Comparison of ENCODE assay signal across 22 mouse cellular contexts in the genomic region with DNA sequence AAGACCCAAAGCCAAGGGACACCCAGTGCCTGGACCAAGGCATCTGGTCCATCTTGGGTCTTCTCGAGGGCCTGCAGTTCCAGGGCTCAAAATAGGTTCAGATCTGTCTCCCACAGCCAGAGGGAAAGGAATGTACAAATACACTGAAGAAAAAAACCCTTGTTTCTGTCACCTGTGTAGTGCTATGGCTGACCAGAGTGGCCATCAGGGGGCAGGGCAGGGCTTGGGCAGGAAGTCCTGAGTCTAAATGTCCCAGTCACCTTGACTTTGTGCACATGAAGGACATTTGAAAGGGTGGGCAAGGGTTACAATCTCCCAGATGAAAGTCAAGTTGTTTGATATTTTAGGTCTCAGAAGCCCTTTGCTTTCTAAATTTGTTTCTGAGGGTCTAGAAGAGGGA. TPM values are rescaled to one million over a fixed set of nuclear protein-coding genes. Genes with fewer than 3 reads are reported as not detected.
DNase-seq lines count a peak whose midpoint lies in the region; ATAC-seq and TF ChIP-seq lines count a peak whose summit lies in the region.
"Had no signal": no experiment of that assay in that cellular context is flagged by ENCODE, and none has a peak within 500 bp of the region (broad histone marks: within the 10 kb centered on the region; RNA-seq: fewer than 3 reads in every experiment).

No protein-coding gene starts in this region.

- TF ChIP-seq CTCF in intestine, postnatal 0 days (IDR thresholded peaks at IDR 0.05; ENCODE audit: low read depth) = peak; percentile 32; the same call in 1 of the 2 replicates
- TF ChIP-seq CTCF in liver, adult 2 months (IDR thresholded peaks at IDR 0.05; ENCODE audit: low read depth, low read length) = peak; percentile 48
- TF ChIP-seq CTCF in small intestine, adult 2 months (IDR thresholded peaks at IDR 0.05; ENCODE audit: extremely low read depth, insufficient read length, insufficient replicate concordance, low read depth, low read length) = peak; percentile 9; the same call in 1 of the 2 replicates

- H3K79me2 ChIP-seq in liver, adult 2 months (ENCODE audit: control insufficient read depth, insufficient read depth, low read length) = no peaks in the 10 kb centered on the region

- TF ChIP-seq POLR2A in liver, adult 2 months (IDR thresholded peaks at IDR 0.05; ENCODE audit: extremely low read depth, insufficient read depth, low read length) = no peak
- no peak for TF ChIP-seq POLR2A in small intestine, adult 2 months (IDR thresholded peaks at IDR 0.05; ENCODE audit: low read depth, low read length)

- no peaks in the 10 kb centered on the region for H3K27me3 ChIP-seq in intestine, postnatal 0 days (replicated peaks; ENCODE audit: control insufficient read depth, insufficient read depth, low read length)
- H3K27me3 ChIP-seq in intestine, embryonic 16.5 days (replicated peaks; ENCODE audit: control insufficient read depth, insufficient read depth, low read length) = no peaks in the 10 kb centered on the region
- no peaks in the 10 kb centered on the region for H3K27me3 ChIP-seq in liver, adult 2 months (ENCODE audit: control insufficient read depth, insufficient read depth, low read length)
- no peaks in the 10 kb centered on the region for H3K27me3 ChIP-seq in liver, embryonic 12.5 days (replicated peaks)
- no peaks in the 10 kb centered on the region for H3K27me3 ChIP-seq in small intestine, adult 2 months (ENCODE audit: control insufficient read depth, insufficient read depth, low read length)
- H3K27me3 ChIP-seq in forebrain, embryonic 11.5 days (ENCODE audit: control insufficient read depth, insufficient read depth, low read length) = no peaks in the 10 kb centered on the region
- H3K27me3 ChIP-seq: embryonic facial prominence, embryonic 12.5 days; limb, embryonic 13.5 days; megakaryocyte, embryonic 14.5 days; stomach, embryonic 15.5 days had no signal

- H3K36me3 ChIP-seq in intestine, postnatal 0 days (ENCODE audit: control insufficient read depth, insufficient read depth) = no peaks in the 10 kb centered on the region
- H3K36me3 ChIP-seq in intestine, embryonic 16.5 days (ENCODE audit: control insufficient read depth, insufficient read depth, low read length) = no peaks in the 10 kb centered on the region
- no peaks in the 10 kb centered on the region for H3K36me3 ChIP-seq in liver, adult 2 months (ENCODE audit: control insufficient read depth, insufficient read depth, low read length)
- H3K36me3 ChIP-seq in liver, embryonic 12.5 days = peaks cover 30% of the 10 kb centered on the region; the same call in 1 of the 2 replicates
- no peaks in the 10 kb centered on the region for H3K36me3 ChIP-seq in small intestine, adult 2 months (ENCODE audit: control insufficient read depth, insufficient read depth, low read length)
- no peaks in the 10 kb centered on the region for H3K36me3 ChIP-seq in forebrain, embryonic 11.5 days (ENCODE audit: control insufficient read depth, insufficient read depth, low read length)
- H3K36me3 ChIP-seq: embryonic facial prominence, embryonic 12.5 days; heart, embryonic 10.5 days; limb, embryonic 13.5 days; stomach, embryonic 15.5 days had no signal

- no peak for DNase-seq in liver, adult 2 months (ENCODE audit: extremely low read depth, low read depth, low spot score)
- DNase-seq in forebrain, embryonic 11.5 days (ENCODE audit: low spot score) = no peak
- DNase-seq: adrenal gland, adult 2 months; B cell, adult 2 months; cerebellum, adult 9-11 months; gastrocnemius, postnatal 36 days; heart, postnatal 10 days; kidney, postnatal 14 days; layer of hippocampus, adult 9-11 months; right cerebral cortex, postnatal 14 days; thymus, adult 2 months had no signal

- H3K9ac ChIP-seq in intestine, postnatal 0 days (ENCODE audit: low read depth, low read length) = no peak overlapping the region
- no peak overlapping the region for H3K9ac ChIP-seq in intestine, embryonic 16.5 days (ENCODE audit: low read depth, low read length)
- no peak overlapping the region for H3K9ac ChIP-seq in liver, adult 2 months (ENCODE audit: low read depth, low read length)
- no peak overlapping the region for H3K9ac ChIP-seq in liver, embryonic 12.5 days
- H3K9ac ChIP-seq in forebrain, embryonic 11.5 days (ENCODE audit: low read length) = no peak overlapping the region
- H3K9ac ChIP-seq: embryonic facial prominence, embryonic 12.5 days; limb, embryonic 13.5 days; stomach, embryonic 15.5 days had no signal

- no peak overlapping the region for H3K4me2 ChIP-seq in intestine, postnatal 0 days (replicated peaks; ENCODE audit: low read depth)
- no peak overlapping the region for H3K4me2 ChIP-seq in intestine, embryonic 16.5 days (ENCODE audit: low read depth, low read length)
- no peak overlapping the region for H3K4me2 ChIP-seq in liver, embryonic 12.5 days
- no peak overlapping the region for H3K4me2 ChIP-seq in forebrain, embryonic 11.5 days (ENCODE audit: low read depth, low read length, severe bottlenecking)
- H3K4me2 ChIP-seq: embryonic facial prominence, embryonic 12.5 days; limb, embryonic 13.5 days; stomach, embryonic 15.5 days had no signal

- H3K4me3 ChIP-seq in intestine, postnatal 0 days (ENCODE audit: low read depth, low read length) = no peak overlapping the region
- H3K4me3 ChIP-seq in intestine, embryonic 16.5 days (ENCODE audit: low read length) = no peak overlapping the region
- no peak overlapping the region for H3K4me3 ChIP-seq in liver, adult 2 months (ENCODE audit: insufficient read depth, low read depth, low read length)
- H3K4me3 ChIP-seq in liver, embryonic 12.5 days = no peak overlapping the region
- no peak overlapping the region for H3K4me3 ChIP-seq in small intestine, adult 2 months (ENCODE audit: low read depth, low read length)
- no peak overlapping the region for H3K4me3 ChIP-seq in forebrain, embryonic 11.5 days (ENCODE audit: low read depth, low read length)
- H3K4me3 ChIP-seq: embryonic facial prominence, embryonic 12.5 days; heart, embryonic 10.5 days; limb, embryonic 13.5 days; megakaryocyte, embryonic 14.5 days; stomach, embryonic 15.5 days had no signal

- 58% methylated on average over 1 of the region's 1 CpGs for WGBS in intestine, postnatal 0 days
- 61% methylated on average over 1 of the region's 1 CpGs for WGBS in intestine, embryonic 16.5 days
- WGBS in liver, adult 2 months = 64% methylated on average over 1 of the region's 1 CpGs
- 50% methylated on average over 1 of the region's 1 CpGs for WGBS in liver, embryonic 12.5 days (ENCODE audit: insufficient replicate concordance)
- 57% methylated on average over 1 of the region's 1 CpGs for WGBS in small intestine, adult 2 months
- 56% methylated on average over 1 of the region's 1 CpGs for WGBS in forebrain, embryonic 11.5 days

- H3K27ac ChIP-seq in intestine, postnatal 0 days (ENCODE audit: low read depth, low read length) = no peak overlapping the region
- H3K27ac ChIP-seq in intestine, embryonic 16.5 days (ENCODE audit: low read length) = no peak overlapping the region
- H3K27ac ChIP-seq in liver, adult 2 months (replicated peaks; ENCODE audit: insufficient read depth, low read depth, low read length) = no peak overlapping the region
- H3K27ac ChIP-seq in liver, embryonic 12.5 days = no peak overlapping the region
- no peak overlapping the region for H3K27ac ChIP-seq in small intestine, adult 2 months (ENCODE audit: insufficient read depth, low read depth, low read length)
- no peak overlapping the region for H3K27ac ChIP-seq in forebrain, embryonic 11.5 days (ENCODE audit: low read depth, low read length)
- H3K27ac ChIP-seq: embryonic facial prominence, embryonic 12.5 days; heart, embryonic 10.5 days; limb, embryonic 13.5 days; stomach, embryonic 15.5 days had no signal

- H3K4me1 ChIP-seq in intestine, postnatal 0 days (replicated peaks; ENCODE audit: control insufficient read depth, insufficient read depth, low read length) = no peaks in the 10 kb centered on the region
- no peaks in the 10 kb centered on the region for H3K4me1 ChIP-seq in intestine, embryonic 16.5 days (ENCODE audit: control insufficient read depth, insufficient read depth, low read length)
- H3K4me1 ChIP-seq in liver, adult 2 months (ENCODE audit: control insufficient read depth, insufficient read depth, low read length) = no peaks in the 10 kb centered on the region
- H3K4me1 ChIP-seq in liver, embryonic 12.5 days = no peaks in the 10 kb centered on the region
- no peaks in the 10 kb centered on the region for H3K4me1 ChIP-seq in small intestine, adult 2 months (ENCODE audit: control insufficient read depth, insufficient read depth, insufficient read length, low read length)
- no peaks in the 10 kb centered on the region for H3K4me1 ChIP-seq in forebrain, embryonic 11.5 days (replicated peaks; ENCODE audit: control insufficient read depth, insufficient read depth, low read length)
- H3K4me1 ChIP-seq: embryonic facial prominence, embryonic 12.5 days; heart, embryonic 10.5 days; limb, embryonic 13.5 days; stomach, embryonic 15.5 days had no signal

- H3K9me3 ChIP-seq in intestine, postnatal 0 days (ENCODE audit: control insufficient read depth) = 0 out of 2 replicates have a peak, but pooled peaks cover 7% of the 10 kb centered on the region
- 0 out of 2 replicates have a peak, but pooled peaks cover 3% of the 10 kb centered on the region for H3K9me3 ChIP-seq in intestine, embryonic 16.5 days (ENCODE audit: control insufficient read depth, low read length)
- peaks cover 9% of the 10 kb centered on the region; the same call in 1 of the 2 replicates for H3K9me3 ChIP-seq in liver, embryonic 12.5 days (replicated peaks)
- H3K9me3 ChIP-seq in forebrain, embryonic 11.5 days (ENCODE audit: control insufficient read depth, low read length) = no peaks in the 10 kb centered on the region; the same call in 1 of the 2 replicates
- H3K9me3 ChIP-seq: embryonic facial prominence, embryonic 12.5 days; heart, embryonic 10.5 days; limb, embryonic 13.5 days; stomach, embryonic 15.5 days had no signal

- ATAC-seq in intestine, postnatal 0 days = no peak
- no peak for ATAC-seq in intestine, embryonic 16.5 days
- ATAC-seq in liver, embryonic 12.5 days = no peak
- ATAC-seq in erythroblast, adult 5-6 weeks (replicated peaks; ENCODE audit: low FRiP score, poor library complexity, severe bottlenecking) = peak; percentile 61
- no peak for ATAC-seq in forebrain, embryonic 11.5 days (replicated peaks; ENCODE audit: low FRiP score)
- ATAC-seq: forebrain, embryonic 16.5 days had no signal

RNA-seq across cellular contexts. Expression of gene Inpp5d, which starts 46.9 kb away (rescaled TPM):
- 2.5 and 3.1 TPM in 2 replicates for polyA plus RNA-seq in intestine, postnatal 0 days (2015; fragmentation: Nextera tagmentation; extraction: Ambion mirVana)
- polyA plus RNA-seq in intestine, embryonic 16.5 days (2015; fragmentation: Nextera tagmentation; extraction: Ambion mirVana) = 3.4 and 5.3 TPM in 2 replicates
- 7.6 and 14.4 TPM in 2 replicates for total RNA-seq in liver, adult 2 months (2014; rRNA removed)
- 3.7 and 4.3 TPM in 2 replicates for polyA plus RNA-seq in liver, adult 2 months (2012; rRNA removed)
- polyA plus RNA-seq in liver, embryonic 12.5 days (2016; fragmentation: Nextera tagmentation; extraction: Ambion mirVana) = 16.0 and 17.1 TPM in 2 replicates
- 50.1 and 53.1 TPM in 2 replicates for total RNA-seq in erythroblast, adult 5-6 weeks (2015; ENCODE audit: low replicate concordance)
- 19.9 and 25.2 TPM in 2 replicates for total RNA-seq in erythroblast, adult 5-6 weeks (2017; ENCODE audit: low replicate concordance)
- 24.6 and 36.0 TPM in 2 replicates for polyA plus RNA-seq in small intestine, adult 2 months (2012; rRNA removed)
- polyA plus RNA-seq in forebrain, embryonic 11.5 days (2014; fragmentation: Nextera tagmentation; extraction: Ambion mirVana) = 3.6 and 5.0 TPM in 2 replicates
